Mouse (Mus musculus) MEL (cell line): ENCODE measurements around the gene Igfbp1. TPM values are rescaled to one million over a fixed set of nuclear protein-coding genes. Genes with fewer than 3 reads are reported as not detected.

Experiments used
- DNase-seq: peaks from one replicate; pipeline ENCODE4 v3.0.0; 2011; ENCODE audit warnings: low read depth, low spot score
- H3K27ac ChIP-seq: 2 replicates; pipeline ENCODE4 v1.5.1; 2012; ENCODE audit warnings: low read depth, mild to moderate bottlenecking, control low read depth, low read length, moderate library complexity; ENCODE audit not compliant: control insufficient read depth
- H3K27me3 ChIP-seq, 2 experiments: fragments of 150-350 bp in 1 of 2; sonication (generic) in 1 of 2; 2 replicates each; pipeline ENCODE4 v1.6.1; 2012; ENCODE audit warnings: low read length in 2 of 2, mild to moderate bottlenecking in 2 of 2, improper control_type of control experiment in 1 of 2, moderate library complexity in 1 of 2; ENCODE audit not compliant: insufficient read depth in 2 of 2, control insufficient read depth in 1 of 2
- H3K36me3 ChIP-seq, 2 experiments: 2 replicates each; pipeline ENCODE4 v1.6.1; 2012 to 2014; ENCODE audit warnings: low read length in 2 of 2, improper control_type of control experiment in 1 of 2, inconsistent platforms in 1 of 2, mild to moderate bottlenecking in 1 of 2; ENCODE audit not compliant: insufficient read depth in 2 of 2, control insufficient read depth in 1 of 2
- H3K4me1 ChIP-seq, 2 experiments: fragments of 150-350 bp in 1 of 2; sonication (generic) in 1 of 2; 2 replicates each; pipeline ENCODE4 v1.6.1; 2012; ENCODE audit warnings: low read length in 2 of 2, improper control_type of control experiment in 1 of 2, mild to moderate bottlenecking in 1 of 2; ENCODE audit not compliant: insufficient read depth in 2 of 2, control insufficient read depth in 1 of 2
- H3K4me3 ChIP-seq, 2 experiments: fragments of 150-350 bp in 1 of 2; sonication (generic) in 1 of 2; 2 replicates each; pipeline ENCODE4 v1.5.1; 2012; ENCODE audit warnings: low read depth in 2 of 2, low read length in 2 of 2, mild to moderate bottlenecking in 2 of 2, moderate library complexity in 2 of 2, control low read depth in 1 of 2, improper control_type of control experiment in 1 of 2; ENCODE audit not compliant: control insufficient read depth in 1 of 2, insufficient read depth in 1 of 2
- H3K79me2 ChIP-seq: 2 replicates; pipeline ENCODE4 v1.6.1; 2012; ENCODE audit warnings: mild to moderate bottlenecking, low read length, moderate library complexity; ENCODE audit not compliant: control insufficient read depth, poor library complexity, insufficient read depth
- H3K9ac ChIP-seq: 2 replicates; pipeline ENCODE4 v1.6.1; 2012; ENCODE audit warnings: low read depth, mild to moderate bottlenecking, control low read depth, low read length, moderate library complexity; ENCODE audit not compliant: control insufficient read depth, poor library complexity, severe bottlenecking
- H3K9me3 ChIP-seq: fragments of 150-350 bp; sonication (generic); replicated peaks from 2 replicates; pipeline ENCODE4 v1.6.1; 2012; ENCODE audit warnings: mild to moderate bottlenecking, low read length, improper control_type of control experiment, moderate library complexity; ENCODE audit not compliant: insufficient read depth
- CHD2 ChIP-seq: IDR thresholded peaks from 2 replicates; pipeline ENCODE4 v1.6.1; 2011; ENCODE audit warnings: low read length, improper control_type of control experiment
- E2F4 ChIP-seq: IDR thresholded peaks from 2 replicates; pipeline ENCODE4 v1.6.1; 2011; ENCODE audit warnings: low read depth, low read length, improper control_type of control experiment, borderline replicate concordance
- JUND ChIP-seq: IDR thresholded peaks from 2 replicates; pipeline ENCODE4 v1.6.1; 2011; ENCODE audit warnings: low read depth, mild to moderate bottlenecking, improper control_type of control experiment, low read length
- MAFK ChIP-seq: IDR thresholded peaks from 2 replicates; pipeline ENCODE4 v1.6.1; 2011; ENCODE audit warnings: low read depth, mild to moderate bottlenecking, low read length, improper control_type of control experiment, borderline replicate concordance
- MAX ChIP-seq: IDR thresholded peaks from 2 replicates; pipeline ENCODE4 v1.6.1; 2011; ENCODE audit warnings: low read length, improper control_type of control experiment
- MAZ ChIP-seq: IDR thresholded peaks from 2 replicates; pipeline ENCODE4 v1.6.1; 2012; ENCODE audit warnings: low read depth, mild to moderate bottlenecking, inconsistent platforms, low read length, improper control_type of control experiment
- MXI1 ChIP-seq: IDR thresholded peaks from 2 replicates; pipeline ENCODE4 v1.6.1; 2011; ENCODE audit warnings: mild to moderate bottlenecking, low read depth, low read length, improper control_type of control experiment
- MYB ChIP-seq: IDR thresholded peaks from 2 replicates; pipeline ENCODE4 v1.6.1; 2011; ENCODE audit warnings: mild to moderate bottlenecking, low read depth, low read length, improper control_type of control experiment
- MYC ChIP-seq: IDR thresholded peaks from 2 replicates; pipeline ENCODE4 v1.6.1; 2011; ENCODE audit warnings: low read depth, mild to moderate bottlenecking, low read length, improper control_type of control experiment, moderate library complexity
- NELFE ChIP-seq: IDR thresholded peaks from 2 replicates; pipeline ENCODE4 v1.6.1; 2011; ENCODE audit warnings: low read depth, low read length, improper control_type of control experiment
- POLR2AphosphoS2 ChIP-seq: IDR thresholded peaks from 2 replicates; pipeline ENCODE4 v1.6.1; 2011; ENCODE audit warnings: low read length, improper control_type of control experiment
- POLR2AphosphoS5 ChIP-seq: IDR thresholded peaks from 2 replicates; pipeline ENCODE4 v1.6.1; 2012; ENCODE audit warnings: low read depth, borderline replicate concordance, mild to moderate bottlenecking, inconsistent platforms, low read length, moderate library complexity, mixed read lengths
- RAD21 ChIP-seq: IDR thresholded peaks from 2 replicates; pipeline ENCODE4 v1.6.1; 2011; ENCODE audit warnings: mild to moderate bottlenecking, low read depth, low read length, improper control_type of control experiment
- RCOR1 ChIP-seq: IDR thresholded peaks from 2 replicates; pipeline ENCODE4 v1.6.1; 2012; ENCODE audit warnings: low read depth, mild to moderate bottlenecking, inconsistent platforms, low read length, improper control_type of control experiment
- SMC3 ChIP-seq: IDR thresholded peaks from 2 replicates; pipeline ENCODE4 v1.6.1; 2011; ENCODE audit warnings: low read depth, low read length, improper control_type of control experiment
- TAL1 ChIP-seq: IDR thresholded peaks from 2 replicates; pipeline ENCODE4 v1.6.1; 2012; ENCODE audit warnings: mild to moderate bottlenecking, inconsistent platforms, low read length, moderate library complexity, mixed read lengths
- UBTF ChIP-seq: IDR thresholded peaks from 2 replicates; pipeline ENCODE4 v1.6.1; 2012; ENCODE audit warnings: low read depth, mild to moderate bottlenecking, inconsistent platforms, low read length, improper control_type of control experiment, moderate library complexity, borderline replicate concordance; ENCODE audit not compliant: insufficient read depth
- USF1 ChIP-seq: IDR thresholded peaks from 2 replicates; pipeline ENCODE4 v1.6.1; 2014; ENCODE audit warnings: low read depth, mild to moderate bottlenecking, inconsistent platforms, low read length, improper control_type of control experiment, moderate library complexity
- USF2 ChIP-seq, 2 experiments: IDR thresholded peaks; 2 replicates each; pipeline ENCODE4 v1.6.1; 2011 to 2012; ENCODE audit warnings: improper control_type of control experiment in 2 of 2, low read length in 2 of 2, borderline replicate concordance in 1 of 2, inconsistent platforms in 1 of 2, low read depth in 1 of 2, mild to moderate bottlenecking in 1 of 2; ENCODE audit not compliant: insufficient read depth in 1 of 2
- ZKSCAN1 ChIP-seq: IDR thresholded peaks from 2 replicates; pipeline ENCODE4 v1.6.1; 2012; ENCODE audit warnings: low read depth, mild to moderate bottlenecking, inconsistent platforms, low read length, improper control_type of control experiment, moderate library complexity
- ZMIZ1 ChIP-seq: IDR thresholded peaks from 2 replicates; pipeline ENCODE4 v1.6.1; 2012; ENCODE audit warnings: low read depth, mild to moderate bottlenecking, inconsistent platforms, low read length, improper control_type of control experiment, moderate library complexity
- polyA plus RNA-seq, 2 experiments: library from polyadenylated mRNA; stranded (reverse) in 1 of 2; unstranded in 1 of 2; fragments of >175 nt in 1 of 2; fragments of >200 nt in 1 of 2; gene quantifications; 2 replicates each; pipeline versions ENCODE4 v1.2.1 to v1.2.4; 2012; ENCODE audit warnings: low replicate concordance in 2 of 2, low read depth in 1 of 2; ENCODE audit not compliant: insufficient read length in 2 of 2, insufficient read depth in 1 of 2, missing spikeins in 1 of 2
- total RNA-seq: library from RNA; depleted of rRNA; stranded (reverse); fragments of 300-350 nt; gene quantifications from 2 replicates; pipeline ENCODE4 v1.2.3, GENCODE M21; 2012

Igfbp1 gene
- total and polyA plus RNA-seq, 3 experiments, result not detected

DNA sequence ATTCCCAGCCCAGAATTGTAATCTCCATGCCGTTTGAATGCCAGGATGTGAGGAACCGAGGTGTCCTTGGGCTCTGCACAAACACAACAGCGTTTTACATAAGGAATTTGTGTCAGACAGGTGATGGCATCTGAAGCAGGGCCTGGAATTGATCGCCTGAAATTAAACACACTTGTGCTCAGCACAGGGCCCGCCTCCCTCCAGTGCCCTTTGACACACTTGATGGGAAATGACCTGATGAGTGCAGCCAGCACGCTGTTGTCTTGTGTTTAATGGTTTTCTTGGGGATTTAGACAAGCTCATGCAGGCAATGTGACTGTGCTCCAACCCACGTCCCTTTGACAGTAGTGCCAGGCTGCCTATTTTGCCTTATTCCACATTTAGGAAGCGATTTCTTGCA lies 10.1 kb upstream of the Igfbp1 start:
- Histone ChIP-seq H3K36me3 (no peaks in the 10 kb centered on the region), H3K4me3 (no peak overlapping the region), H3K27me3 (no peaks in the 10 kb centered on the region)
- TF ChIP-seq UBTF (no peak), RCOR1 (no peak), MXI1 (no peak), ZMIZ1 (no peak), USF2 (IDR thresholded peaks at IDR 0.05; ENCODE audit: borderline replicate concordance in 1 of 2, insufficient read depth in 1 of 2, low read depth in 1 of 2, low read length in 2 of 2) (no peak), E2F4 (no peak), ZKSCAN1 (no peak)
- TF ChIP-seq, all 39 proteins: peak for 0
- no peaks in the 10 kb centered on the region for H3K79me2 ChIP-seq
- DNase-seq, result no peak
- H3K27ac ChIP-seq, result no peak overlapping the region
- no peaks in the 10 kb centered on the region for H3K9me3 ChIP-seq
- H3K4me1 ChIP-seq, result no peaks in the 10 kb centered on the region
- no peak overlapping the region for H3K9ac ChIP-seq

DNA sequence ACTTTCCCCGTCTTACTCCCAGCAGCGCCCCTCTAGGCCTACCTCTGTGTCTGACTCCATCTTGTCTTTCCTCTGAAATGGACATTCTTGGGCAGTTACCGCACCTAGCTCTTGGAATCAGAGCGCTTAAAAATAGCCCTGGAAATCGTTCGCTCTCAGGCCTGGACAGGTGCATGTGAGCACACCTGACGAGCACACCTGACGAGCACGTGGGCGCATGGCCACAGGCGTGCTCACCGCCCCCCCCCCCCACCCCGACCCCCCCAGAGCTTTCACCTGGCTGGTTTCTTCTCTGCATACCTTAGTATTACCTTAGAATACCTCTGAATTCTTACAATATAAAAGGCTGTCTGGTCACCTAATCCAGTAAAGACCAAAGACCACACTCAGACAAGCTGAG lies 9.1 kb upstream of the Igfbp1 start, which contains the start of gene Gm11985:
TSS of gene Gm11985 (minus strand) at position 101 of the 400 bp plus-strand sequence.
- no peak for DNase-seq
- Histone ChIP-seq H3K27me3 (no peaks in the 10 kb centered on the region), H3K4me3 (no peak within 1 kb of the TSS), H3K9ac (no peak within 1 kb of the TSS), H3K79me2 (no peaks in the 10 kb centered on the region), H3K36me3 (no peaks in the 10 kb centered on the region), H3K27ac (no peak within 1 kb of the TSS), H3K9me3 (no peaks in the 10 kb centered on the region), H3K4me1 (no peaks in the 10 kb centered on the region)
- TF ChIP-seq JUND (no peak), MYB (no peak), UBTF (no peak), MAX (no peak), POLR2AphosphoS5 (no peak), NELFE (no peak), POLR2AphosphoS2 (no peak), RAD21 (no peak), MAZ (no peak), MAFK (no peak), USF1 (no peak), SMC3 (no peak), MYC (no peak), CHD2 (no peak), ZKSCAN1 (no peak), ZMIZ1 (no peak), TAL1 (no peak)
